Mouse (Mus musculus) midbrain, postnatal 0 days (tissue): ENCODE measurements around the gene Ralgapb. TPM values are rescaled to one million over a fixed set of nuclear protein-coding genes. Genes with fewer than 3 reads are reported as not detected.

Source experiments
- ATAC-seq: fragments of 200-750 bp; cut with Nextera tagmentation; 2 replicates; pipeline ENCODE4 v1.8.0; 2017; ENCODE audit warnings: moderate number of reproducible peaks, mild to moderate bottlenecking, moderate TSS enrichment, moderate library complexity; ENCODE audit not compliant: low FRiP score
- DNase-seq: peaks from one replicate; pipeline ENCODE4 v3.0.0-alpha.2; 2015; ENCODE audit warnings: low spot score
- H3K27ac ChIP-seq: fragments of 300-500 bp; sonication (generic); 2 replicates; pipeline ENCODE4 v1.5.1; 2014; ENCODE audit warnings: low read depth, mild to moderate bottlenecking, low read length, mixed read lengths
- H3K27me3 ChIP-seq: fragments of 300-500 bp; sonication (generic); 2 replicates; pipeline ENCODE4 v1.6.1; 2014; ENCODE audit warnings: low read length, control low read depth, mixed read lengths; ENCODE audit not compliant: insufficient read depth
- H3K36me3 ChIP-seq: fragments of 300-500 bp; sonication (generic); 2 replicates; pipeline ENCODE4 v1.6.1; 2014; ENCODE audit warnings: low read length, control low read depth, mixed read lengths; ENCODE audit not compliant: insufficient read depth
- H3K4me1 ChIP-seq: fragments of 300-500 bp; sonication (generic); 2 replicates; pipeline ENCODE4 v1.6.1; 2014; ENCODE audit warnings: mild to moderate bottlenecking, control low read depth, antibody characterized with exemption, low read length, mixed read lengths; ENCODE audit not compliant: insufficient read depth
- H3K4me2 ChIP-seq: fragments of 300-500 bp; sonication (generic); 2 replicates; pipeline ENCODE4 v1.6.1; 2014; ENCODE audit warnings: low read depth, mild to moderate bottlenecking, low read length, mixed read lengths; ENCODE audit not compliant: poor library complexity, severe bottlenecking
- H3K4me3 ChIP-seq: fragments of 300-500 bp; sonication (generic); 2 replicates; pipeline ENCODE4 v1.5.1; 2014; ENCODE audit warnings: low read depth, mild to moderate bottlenecking, low read length, moderate library complexity
- H3K9ac ChIP-seq: fragments of 300-500 bp; sonication (generic); replicated peaks from 2 replicates; pipeline ENCODE4 v1.6.1; 2014; ENCODE audit warnings: mild to moderate bottlenecking, low read length, moderate library complexity, mixed read lengths; ENCODE audit not compliant: poor library complexity, severe bottlenecking
- H3K9me3 ChIP-seq: fragments of 300-500 bp; sonication (generic); 2 replicates; pipeline ENCODE4 v1.6.1; 2016; ENCODE audit warnings: low read length, control low read depth
- CTCF ChIP-seq: IDR thresholded peaks from 2 replicates; pipeline ENCODE4 v1.5.1; 2016; ENCODE audit warnings: antibody characterized with exemption, mild to moderate bottlenecking
- WGBS: fragments of 180-500 bp; shearing (Covaris S2); extraction: QIAGEN DNeasy Blood & Tissue Kit; methylation state at CpG from one replicate; pipeline ENCODE4 v1.1.7; 2014; 5-methylcytosine and 5-hydroxymethylcytosine counted together
- polyA plus RNA-seq: library from polyadenylated mRNA; unstranded; fragments of >200 nt; fragmentation: Nextera tagmentation; extraction: Ambion mirVana; gene quantifications from 2 replicates; pipeline ENCODE4 v1.2.1, GENCODE M21; 2015
- total RNA-seq: library from RNA; depleted of rRNA; stranded (reverse); fragments of >200 nt; gene quantifications from 2 replicates; pipeline ENCODE4 v1.2.3, GENCODE M21; 2014

Ralgapb gene
- total and polyA plus RNA-seq, 2 experiments from 2014 or later: 17.7 to 59.0 TPM

- no peaks in the 10 kb centered on the region for H3K36me3 ChIP-seq
- WGBS: 89% methylated on average over 5 of the region's 5 CpGs
- TF ChIP-seq CTCF: no peak
- H3K27ac ChIP-seq: no peak overlapping the region
- no peaks in the 10 kb centered on the region for H3K9me3 ChIP-seq
- H3K9ac ChIP-seq: no peak overlapping the region
- H3K4me2 ChIP-seq: no peak overlapping the region
- H3K4me3 ChIP-seq: no peak overlapping the region
- ATAC-seq (no peak), DNase-seq (no peak)
- H3K4me1 ChIP-seq: no peaks in the 10 kb centered on the region
- no peaks in the 10 kb centered on the region for H3K27me3 ChIP-seq
Observed at GRCm38 (mm10) chr2:158367654-158368053, 42.0 kb upstream of the Ralgapb start.

- Histone ChIP-seq H3K36me3 (no peaks in the 10 kb centered on the region), H3K9ac (no peak overlapping the region), H3K4me2 (no peak overlapping the region), H3K4me1 (no peaks in the 10 kb centered on the region), H3K27me3 (no peaks in the 10 kb centered on the region), H3K27ac (no peak overlapping the region), H3K9me3 (no peaks in the 10 kb centered on the region), H3K4me3 (no peak overlapping the region)
- WGBS: 89% methylated on average over 8 of the region's 8 CpGs
- no peak for ATAC-seq
- TF ChIP-seq CTCF: no peak
- DNase-seq: no peak
Observed at GRCm38 (mm10) chr2:158368313-158368712, 41.3 kb upstream of the Ralgapb start.

GRCm38 (mm10) chr2:158369474-158370172 lies 40.0 kb upstream of the Ralgapb start:
- no peak for ATAC-seq
- no peaks in the 10 kb centered on the region for H3K4me1 ChIP-seq
- no peak overlapping the region for H3K9ac ChIP-seq
- no peaks in the 10 kb centered on the region for H3K27me3 ChIP-seq
- H3K4me3 ChIP-seq: no peak overlapping the region
- H3K27ac ChIP-seq: no peak overlapping the region
- TF ChIP-seq CTCF: no peak
- no peaks in the 10 kb centered on the region for H3K36me3 ChIP-seq
- 78% methylated on average over 3 of the region's 3 CpGs for WGBS
- no peak overlapping the region for H3K4me2 ChIP-seq
- DNase-seq: no peak
- no peaks in the 10 kb centered on the region for H3K9me3 ChIP-seq

GRCm38 (mm10) chr2:158370173-158370550 lies 39.5 kb upstream of the Ralgapb start:
- no peaks in the 10 kb centered on the region for H3K27me3 ChIP-seq
- no peaks in the 10 kb centered on the region for H3K9me3 ChIP-seq
- no peak overlapping the region for H3K27ac ChIP-seq
- no peak overlapping the region for H3K4me2 ChIP-seq
- no peak overlapping the region for H3K4me3 ChIP-seq
- H3K4me1 ChIP-seq: no peaks in the 10 kb centered on the region
- no peaks in the 10 kb centered on the region for H3K36me3 ChIP-seq
- DNase-seq: no peak
- no peak overlapping the region for H3K9ac ChIP-seq
- ATAC-seq: no peak
- no peak for TF ChIP-seq CTCF
- 15% methylated on average over 5 of the region's 5 CpGs for WGBS

- TF ChIP-seq CTCF: no peak
- H3K9me3 ChIP-seq: no peaks in the 10 kb centered on the region
- no peaks in the 10 kb centered on the region for H3K27me3 ChIP-seq
- DNase-seq (no peak), ATAC-seq (no peak)
- H3K4me2 ChIP-seq: no peak overlapping the region
- H3K4me3 ChIP-seq: no peak overlapping the region
- 74% methylated on average over 5 of the region's 5 CpGs for WGBS
- H3K36me3 ChIP-seq: peaks cover 3% of the 10 kb centered on the region; the same call in 1 of the 2 replicates
- H3K9ac ChIP-seq: no peak overlapping the region
- no peak overlapping the region for H3K27ac ChIP-seq
- H3K4me1 ChIP-seq: peaks cover 5% of the 10 kb centered on the region; the same call in 1 of the 2 replicates
Observed at GRCm38 (mm10) chr2:158373061-158373460, 36.6 kb upstream of the Ralgapb start.

- Histone ChIP-seq H3K4me2 (no peak overlapping the region), H3K4me1 (peaks cover 5% of the 10 kb centered on the region; the same call in 1 of the 2 replicates), H3K36me3 (peaks cover 3% of the 10 kb centered on the region; the same call in 1 of the 2 replicates), H3K9me3 (no peaks in the 10 kb centered on the region), H3K9ac (no peak overlapping the region), H3K27ac (no peak overlapping the region), H3K27me3 (no peaks in the 10 kb centered on the region), H3K4me3 (no peak overlapping the region)
- DNase-seq (no peak), ATAC-seq (no peak)
- WGBS: 60% methylated on average over 7 of the region's 7 CpGs
- no peak for TF ChIP-seq CTCF
Observed at GRCm38 (mm10) chr2:158373516-158373915, 36.1 kb upstream of the Ralgapb start.
